Mouse (Mus musculus) heart, postnatal 4 days (tissue): Measurements from ENCODE around the gene Adcy9. TPM values are rescaled to one million over a fixed set of nuclear protein-coding genes. Genes with fewer than 3 reads are reported as not detected.
"Not testable (repeated sequence)": the region's sequence is repeated elsewhere in the genome, so short reads cannot be mapped to it uniquely, and the experiment has no call there.

ENCODE experiments used
- DNase-seq: peaks from one replicate; pipeline ENCODE4 v3.0.0; 2021
- total RNA-seq, 2 experiments: library from RNA; stranded (reverse); gene quantifications; 2 replicates each; pipeline ENCODE4 v1.2.3; 2021

Adcy9 gene
- total RNA-seq, 2 experiments from 2014 or later = 15.2 to 18.0 TPM

DNA sequence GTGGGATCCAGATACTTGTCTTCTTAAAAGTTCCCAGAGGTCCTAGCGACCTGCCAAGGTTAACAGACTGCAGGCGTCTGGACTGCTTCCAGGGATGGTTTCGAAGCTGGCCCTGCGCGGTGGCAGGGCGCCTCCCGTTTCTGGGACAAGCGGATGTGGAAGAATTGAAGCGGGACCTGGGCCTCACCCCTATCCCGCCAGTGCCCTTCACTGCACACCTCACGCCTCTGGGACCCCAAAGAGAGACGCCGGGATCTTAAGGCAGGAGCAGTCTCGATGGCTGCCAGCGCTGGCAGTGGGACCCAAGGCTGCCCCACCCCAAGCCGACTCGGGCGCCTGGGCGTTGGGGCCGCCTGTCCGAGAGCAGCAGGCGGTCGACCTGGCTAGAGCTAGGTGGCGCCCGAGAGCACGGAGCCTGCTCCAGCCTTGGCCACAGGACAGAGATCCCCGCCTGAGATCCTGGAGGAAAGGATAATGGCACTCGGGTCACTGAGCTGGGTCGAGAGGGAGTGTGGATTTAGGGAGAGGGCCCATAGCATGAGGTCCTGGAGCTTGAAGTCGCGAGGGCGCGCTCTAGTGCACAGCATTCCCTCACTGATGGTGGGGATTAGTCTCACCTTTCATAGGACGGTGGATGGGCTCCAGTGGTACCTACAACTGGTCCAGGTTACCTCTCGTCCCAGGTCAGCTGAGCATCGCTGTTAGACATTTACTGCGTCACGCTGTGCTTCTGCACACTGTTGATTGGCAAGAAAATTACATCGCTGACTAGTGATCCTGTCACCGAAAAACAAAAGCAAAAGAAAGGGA is 152.2 kb downstream of the Adcy9 start:
- DNase-seq = peak; percentile 92

DNA sequence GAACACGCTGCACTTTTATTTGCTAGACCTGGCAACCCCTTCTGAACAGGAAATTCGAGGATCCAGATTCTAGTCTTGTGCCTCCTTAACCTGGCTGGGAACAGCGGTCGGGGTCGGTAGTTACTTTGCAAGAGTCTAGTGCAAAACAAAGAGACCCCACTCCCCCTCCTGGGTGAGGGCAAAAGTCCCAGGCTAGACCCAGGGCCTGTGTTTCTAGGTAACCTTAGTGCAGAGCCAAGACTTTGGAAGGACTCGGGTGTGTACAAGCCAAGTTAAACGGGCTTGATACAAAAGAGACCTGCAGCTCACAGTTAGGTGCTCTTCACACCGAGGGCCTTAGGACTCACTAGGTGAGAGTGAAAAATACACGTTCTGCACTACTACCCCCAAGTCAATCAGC is 152.8 kb downstream of the Adcy9 start:
- DNase-seq = no peak

DNA sequence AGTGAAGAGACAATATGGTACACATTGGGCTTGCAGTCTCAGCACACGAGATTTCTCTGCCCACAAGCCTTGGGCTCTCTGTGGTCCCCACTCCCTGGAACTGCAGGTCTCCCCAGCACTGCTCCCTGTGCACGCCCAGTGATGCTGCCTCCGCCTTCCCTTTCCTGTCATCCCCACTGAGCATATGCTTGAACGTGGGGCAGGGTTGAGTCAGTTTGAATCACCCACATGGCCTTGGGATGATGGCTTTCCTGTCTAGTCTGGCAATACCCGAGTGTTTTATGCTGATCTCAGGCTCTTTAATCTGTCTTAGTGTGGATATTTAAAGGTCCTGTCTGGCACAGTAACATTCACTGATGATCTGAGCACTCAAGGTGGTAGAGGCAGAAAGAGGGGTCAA is 154.9 kb downstream of the Adcy9 start:
- DNase-seq = no peak

DNA sequence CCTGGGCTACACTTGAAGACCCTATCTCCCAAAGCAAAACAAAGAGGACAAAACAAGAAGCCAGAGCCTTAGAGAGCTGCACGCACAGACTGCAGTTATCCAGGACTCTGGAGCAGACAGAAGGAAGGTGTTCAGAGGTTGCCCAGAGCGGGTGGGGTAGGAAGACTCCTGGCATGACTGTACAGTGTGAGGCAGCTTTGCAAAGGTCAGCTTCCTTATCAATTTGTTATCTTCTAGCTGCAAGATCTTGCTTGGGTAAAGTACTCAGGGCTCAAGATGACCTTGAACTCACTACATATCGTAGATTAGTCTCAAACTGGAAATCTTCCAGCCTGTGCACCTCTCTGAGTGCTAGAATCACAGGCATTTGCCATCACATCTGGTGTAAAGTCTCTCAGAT is 156.8 kb downstream of the Adcy9 start:
- DNase-seq = no peak

DNA sequence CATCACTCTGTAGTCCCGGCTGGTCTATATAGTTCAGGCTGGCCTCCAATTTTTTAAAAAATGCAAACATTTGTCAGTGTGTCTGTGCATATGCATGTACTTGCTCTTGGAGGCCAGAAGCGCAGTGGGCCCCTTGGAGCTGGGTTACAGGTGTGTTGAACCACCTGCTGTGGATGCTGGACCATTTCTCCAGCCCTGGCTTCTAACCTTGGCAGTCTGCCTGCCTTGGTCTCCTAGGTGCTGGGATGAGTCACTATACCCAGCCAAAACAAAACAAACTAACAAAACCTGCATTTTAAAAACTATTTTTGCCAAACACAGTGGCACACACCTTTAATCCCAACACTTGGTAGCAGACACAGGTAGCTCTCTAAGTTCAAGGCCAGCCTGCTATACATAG is 162.8 kb downstream of the Adcy9 start:
- no peak for DNase-seq

DNA sequence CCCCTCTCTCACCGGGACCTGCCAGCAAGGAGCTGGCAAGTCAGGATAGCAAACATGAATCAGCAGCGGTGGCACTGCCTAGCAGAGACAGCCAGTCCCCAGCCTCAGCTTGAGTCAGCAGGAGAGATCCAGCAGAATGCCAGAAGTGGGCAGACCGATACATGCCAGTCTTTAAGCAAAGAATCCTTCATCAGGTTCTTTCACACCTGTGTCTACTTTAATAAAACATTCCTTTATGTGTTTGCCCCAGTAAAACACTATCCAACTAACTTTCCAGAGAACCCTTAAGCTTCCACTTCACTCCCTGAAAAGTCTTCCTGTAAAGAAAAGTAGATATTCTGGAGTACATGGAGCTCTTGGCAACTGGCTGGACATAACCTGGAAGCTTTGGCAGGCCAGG is 171.5 kb downstream of the Adcy9 start:
- no peak for DNase-seq

DNA sequence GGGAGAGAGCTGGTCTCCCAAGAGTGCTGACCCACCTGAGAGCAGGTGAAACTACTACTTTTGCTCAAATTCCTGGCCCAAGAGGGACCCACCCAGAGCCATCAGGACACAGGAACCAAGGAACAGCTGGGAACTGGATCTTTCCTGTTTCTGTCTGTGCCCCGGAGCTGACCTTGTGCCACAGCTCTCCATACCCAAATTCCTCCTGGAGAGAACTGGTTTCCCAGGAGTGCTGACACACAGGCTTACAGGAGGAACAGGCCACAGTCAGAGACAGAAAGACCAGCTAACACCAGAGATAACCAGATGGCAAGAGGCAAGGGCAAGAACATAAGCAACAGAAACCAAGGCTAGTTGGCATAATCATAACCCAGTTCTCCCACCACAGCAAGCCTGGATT is 175.1 kb downstream of the Adcy9 start:
- DNase-seq = not testable (repeated sequence)

Other genes starting within 250 kb of the Adcy9 start
- gene Crebbp, start 206.5 kb downstream of the Adcy9 start, total RNA-seq = 10 to 100 TPM; 53.4 to 60.5 TPM
- gene Srl, start 121.3 kb upstream of the Adcy9 start, total RNA-seq = 1,000 to 10,000 TPM; 1,069 to 1,171 TPM
- gene Tfap4, start 139.4 kb upstream of the Adcy9 start, total RNA-seq = 1 to 10 TPM; 3.5 to 4.7 TPM
- gene Glis2, start 174.2 kb upstream of the Adcy9 start, total RNA-seq = 10 to 100 TPM; 35.3 to 43.8 TPM
- 10 to 100 TPM; 89.5 to 92.6 TPM for gene Pam16, start 204.5 kb upstream of the Adcy9 start, total RNA-seq
- 10 to 100 TPM; 17.7 to 18.2 TPM for gene Vasn, start 219.4 kb upstream of the Adcy9 start, total RNA-seq
- 10 to 100 TPM; 82.7 to 84.7 TPM for gene Dnaja3, start 219.5 kb upstream of the Adcy9 start, total RNA-seq